Mouse (Mus musculus) megakaryocyte, embryonic 14.5 days (primary cell): Measurements from ENCODE around the gene Clpx.

ENCODE experiments used
- FLI1 ChIP-seq: IDR thresholded peaks from 2 replicates; pipeline ENCODE4 v1.6.1; 2012; ENCODE audit warnings: low read length, inconsistent platforms, mixed read lengths
- GATA1 ChIP-seq: IDR thresholded peaks from 3 replicates; pipeline ENCODE4 v1.6.1; 2012; ENCODE audit warnings: mixed read lengths, low read length, inconsistent platforms, borderline replicate concordance

DNA sequence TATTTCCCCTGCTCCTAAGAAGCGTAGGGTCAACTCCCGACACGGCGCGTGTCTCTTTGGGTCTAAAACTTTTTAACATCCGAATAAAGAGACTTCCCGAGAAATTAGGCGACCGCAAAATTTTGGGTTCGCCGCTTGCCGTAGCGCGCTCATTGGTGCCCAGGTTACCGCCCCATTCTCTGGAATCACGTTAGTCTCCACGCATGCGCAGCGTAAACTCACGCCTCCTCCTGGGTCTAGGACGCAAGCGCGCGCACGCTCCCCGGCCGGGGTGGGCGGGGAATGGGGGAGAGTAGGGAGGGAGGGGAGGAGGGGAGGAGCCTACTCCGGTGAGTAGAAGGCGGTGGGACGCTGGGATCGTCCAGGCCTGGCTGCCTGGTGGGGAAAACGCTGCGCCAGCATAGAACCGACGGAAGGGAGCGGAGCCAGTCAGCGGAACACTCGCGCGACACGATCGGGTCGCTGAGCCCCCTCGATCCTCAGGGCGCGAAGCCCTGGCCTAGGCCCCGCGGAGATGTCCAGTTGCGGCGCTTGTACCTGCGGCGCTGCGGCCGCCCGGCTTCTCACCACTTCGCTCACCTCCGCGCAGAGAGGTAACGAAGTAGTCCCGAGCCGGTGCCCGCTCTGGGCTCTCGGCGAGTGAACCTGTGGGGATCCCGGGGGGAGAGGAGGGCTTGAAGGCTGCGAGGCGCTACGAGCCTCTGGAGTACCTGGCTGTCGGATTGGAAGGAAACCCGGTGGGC, at the start of gene Clpx:
- TF ChIP-seq GATA1 (no peak), FLI1 (no peak)
